Mouse (Mus musculus): ENCODE data around the gene Irf6.
A peak's percentile ranks its signal among the peaks of the same experiment; 100 is the strongest.

Gene Irf6

DNA sequence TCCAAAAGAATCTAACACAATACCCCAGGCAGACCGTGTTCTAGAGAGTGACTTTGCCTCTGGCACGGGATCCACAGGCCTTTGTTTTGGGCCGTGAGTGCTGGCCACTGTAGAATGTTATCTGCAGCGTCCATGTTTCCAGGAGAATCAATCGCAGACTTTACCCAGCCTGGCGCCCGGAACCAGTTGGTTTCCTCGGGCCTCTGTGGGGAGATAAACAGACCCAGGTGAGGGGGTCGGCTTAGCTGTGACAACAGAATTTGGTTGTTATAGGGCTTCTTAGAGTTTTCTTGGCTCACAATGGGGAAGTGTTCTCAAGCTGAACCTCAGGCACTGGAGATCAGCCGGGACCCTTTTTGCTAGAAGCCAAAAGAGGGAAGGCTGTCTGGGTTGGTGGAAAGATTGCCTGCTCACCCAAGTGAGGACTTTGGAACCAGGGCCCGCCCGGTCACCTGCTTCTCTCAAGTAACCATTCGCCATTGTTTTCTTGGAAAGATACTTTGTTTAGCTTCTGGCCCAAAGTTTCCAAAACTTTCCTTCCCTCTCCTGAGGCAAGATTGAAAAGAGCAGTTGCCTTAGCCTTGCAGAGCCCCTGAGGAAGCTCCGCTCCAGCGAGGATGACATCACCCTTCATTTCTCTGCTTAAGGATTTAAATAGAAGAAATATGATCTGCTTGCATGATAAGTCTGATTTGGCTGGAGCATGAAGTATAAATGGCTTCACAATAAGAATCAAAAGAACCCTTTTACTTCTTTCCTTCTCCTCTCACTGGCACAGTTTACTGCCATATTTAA is 3.6 kb downstream of the Irf6 start:
- no peak for DNase-seq (ENCODE audit: low spot score in 2 of 2)

DNA sequence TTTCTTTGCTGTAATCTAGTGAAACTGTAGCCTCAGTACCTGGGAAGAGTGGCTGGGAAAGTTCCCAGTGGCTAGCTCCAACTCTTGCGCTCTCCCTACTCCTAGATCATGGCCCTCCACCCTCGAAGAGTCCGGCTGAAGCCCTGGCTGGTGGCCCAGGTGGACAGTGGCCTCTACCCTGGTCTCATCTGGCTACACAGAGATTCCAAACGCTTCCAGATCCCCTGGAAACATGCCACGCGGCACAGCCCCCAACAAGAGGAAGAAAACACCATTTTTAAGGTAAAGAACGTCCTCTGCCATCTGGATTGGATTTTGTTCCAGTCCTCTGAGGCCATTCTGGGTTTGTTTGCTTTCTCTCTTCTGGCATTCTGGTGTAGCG is 4.2 kb downstream of the Irf6 start:
- DNase-seq (ENCODE audit: low spot score in 2 of 2) = no peak

DNA sequence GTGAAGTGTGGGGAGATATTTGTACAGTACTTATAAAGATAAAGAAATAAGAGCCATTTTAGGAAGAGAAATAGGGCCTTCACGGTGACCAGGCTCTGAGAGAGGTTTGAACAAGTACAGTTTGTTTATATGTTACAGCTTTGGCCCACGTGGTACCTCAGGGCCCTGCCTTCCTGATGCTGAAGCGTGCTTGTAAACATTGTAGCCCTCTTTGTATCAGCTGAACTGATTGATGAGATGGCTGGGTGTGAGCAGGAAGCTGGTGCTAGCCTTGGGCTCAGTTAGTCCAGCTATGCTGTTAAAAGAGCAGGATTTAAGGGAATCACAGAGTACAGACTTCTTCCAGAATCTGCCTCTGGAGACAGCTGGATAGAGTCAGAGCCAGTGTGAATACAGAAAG is 6.3 kb downstream of the Irf6 start:
- no peak for DNase-seq (ENCODE audit: low spot score in 2 of 2)

DNA sequence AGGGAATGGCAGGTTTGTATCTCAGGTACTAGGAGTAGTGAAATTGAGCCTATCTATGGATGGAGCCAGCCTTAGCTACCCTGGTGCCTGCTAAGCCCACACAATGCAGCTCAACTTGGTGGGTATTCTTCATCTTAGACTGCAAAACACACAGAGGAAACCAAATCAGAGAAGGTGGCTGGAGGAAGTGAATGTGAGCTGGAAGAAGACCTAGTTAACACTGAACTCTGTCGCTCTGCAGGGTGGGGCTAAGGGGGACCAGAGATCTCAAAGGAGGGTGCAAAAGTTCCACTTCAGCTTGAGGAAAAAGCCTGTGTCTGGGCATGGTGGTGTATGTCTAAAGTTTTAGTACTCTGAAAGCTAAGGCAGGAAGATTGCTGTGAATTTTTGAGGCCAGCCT is 6.7 kb downstream of the Irf6 start:
- DNase-seq (ENCODE audit: low spot score in 2 of 2) = no peak

DNA sequence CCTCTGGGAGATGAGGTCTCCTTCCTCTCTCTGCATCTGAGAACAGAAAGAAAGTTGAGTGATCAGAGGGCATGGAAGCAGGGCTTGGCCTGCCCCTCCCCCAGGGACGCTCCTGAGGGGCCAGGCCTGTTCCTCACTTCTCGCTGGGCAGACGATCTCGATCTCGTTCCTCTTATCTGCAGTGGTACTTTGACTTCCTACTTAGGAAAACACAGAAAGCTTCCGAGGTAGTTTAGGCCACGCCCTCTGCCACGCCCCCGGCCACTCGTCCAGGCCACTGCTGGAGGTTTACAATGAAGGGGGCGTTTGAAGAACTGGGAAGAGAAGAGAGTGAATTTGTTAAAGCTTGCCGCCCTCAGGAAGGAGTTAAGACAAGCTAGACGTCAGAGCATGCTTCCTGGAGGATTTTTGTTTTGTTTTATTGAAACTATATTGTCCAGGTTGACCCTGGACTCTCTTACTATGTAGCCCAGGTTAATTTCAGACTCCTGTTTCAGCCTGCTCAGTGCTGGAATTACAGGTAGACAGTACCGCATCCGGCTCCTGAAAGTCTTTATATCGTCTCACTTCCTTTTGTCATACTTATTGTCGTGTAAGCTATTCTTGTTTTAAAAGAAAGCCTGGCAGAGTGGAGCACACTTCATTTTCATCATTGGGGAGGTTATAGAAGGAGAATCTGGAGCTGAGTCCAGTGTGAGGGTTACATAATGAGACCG is 7.6 kb downstream of the Irf6 start:
- peak in 1 of 2 experiments; percentile 44 for DNase-seq (ENCODE audit: low spot score in 2 of 2)

DNA sequence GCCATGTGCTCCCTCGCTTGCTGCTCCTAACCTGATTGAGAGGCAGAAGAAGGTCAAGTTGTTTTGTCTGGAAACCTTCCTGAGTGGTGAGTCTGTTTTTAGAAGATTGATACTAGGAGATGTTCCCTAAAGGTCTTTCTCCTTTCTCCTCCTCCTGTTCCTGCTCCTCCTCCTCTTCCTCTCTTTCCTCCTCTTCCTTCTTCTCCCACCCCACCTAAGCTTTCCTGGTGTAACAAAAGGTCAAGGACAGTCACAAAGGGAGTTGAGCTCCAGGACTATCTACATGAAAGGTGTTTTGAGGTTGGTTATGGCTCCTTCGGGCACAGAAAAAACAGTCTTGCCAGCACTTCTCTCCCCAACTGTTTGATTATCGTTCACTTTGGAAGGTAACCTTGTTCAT is 14.8 kb downstream of the Irf6 start, which contains the start of gene A130010J15Rik:
Gene A130010J15Rik, plus strand, starts transcription at position 301 of the 400 bp plus-strand sequence.
- no peak for DNase-seq (ENCODE audit: low spot score in 2 of 2)

DNA sequence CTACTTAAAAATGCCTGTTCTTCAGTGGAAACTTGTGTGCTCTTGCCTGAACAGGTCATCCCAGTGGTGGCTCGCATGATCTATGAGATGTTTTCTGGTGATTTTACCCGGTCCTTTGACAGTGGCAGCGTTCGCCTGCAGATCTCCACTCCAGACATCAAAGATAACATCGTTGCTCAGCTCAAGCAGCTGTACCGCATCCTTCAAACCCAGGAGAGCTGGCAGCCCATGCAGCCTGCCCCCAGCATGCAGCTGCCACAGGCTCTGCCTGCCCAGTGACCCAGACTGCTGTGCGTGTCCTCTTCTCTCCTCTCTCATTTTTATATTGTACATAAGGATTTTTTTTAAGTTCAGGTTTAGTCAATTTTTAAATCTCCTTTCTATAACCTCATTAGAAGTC is 16.3 kb downstream of the Irf6 start:
- no peak for DNase-seq (ENCODE audit: low spot score in 2 of 2)

DNA sequence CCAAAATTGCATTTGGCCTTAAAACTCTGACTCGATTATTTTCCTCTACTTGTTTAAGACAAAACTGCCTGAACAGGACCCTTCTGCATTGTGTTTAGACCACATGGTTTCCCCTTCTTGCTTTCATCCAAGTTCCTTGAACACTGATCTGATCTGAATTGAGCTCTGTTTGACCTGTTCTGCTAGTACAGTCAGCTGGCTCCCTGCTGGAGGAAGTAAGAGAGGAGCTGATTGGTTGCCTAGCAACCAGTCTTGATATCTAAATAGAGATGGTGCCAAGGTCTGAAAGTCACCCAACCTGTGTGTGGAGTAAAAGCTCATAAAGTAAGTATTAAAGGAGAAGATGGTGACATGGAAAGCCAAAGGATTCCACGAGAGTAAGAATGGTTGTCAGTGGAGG is 16.9 kb downstream of the Irf6 start:
- DNase-seq (ENCODE audit: low spot score in 2 of 2) = no peak

DNA sequence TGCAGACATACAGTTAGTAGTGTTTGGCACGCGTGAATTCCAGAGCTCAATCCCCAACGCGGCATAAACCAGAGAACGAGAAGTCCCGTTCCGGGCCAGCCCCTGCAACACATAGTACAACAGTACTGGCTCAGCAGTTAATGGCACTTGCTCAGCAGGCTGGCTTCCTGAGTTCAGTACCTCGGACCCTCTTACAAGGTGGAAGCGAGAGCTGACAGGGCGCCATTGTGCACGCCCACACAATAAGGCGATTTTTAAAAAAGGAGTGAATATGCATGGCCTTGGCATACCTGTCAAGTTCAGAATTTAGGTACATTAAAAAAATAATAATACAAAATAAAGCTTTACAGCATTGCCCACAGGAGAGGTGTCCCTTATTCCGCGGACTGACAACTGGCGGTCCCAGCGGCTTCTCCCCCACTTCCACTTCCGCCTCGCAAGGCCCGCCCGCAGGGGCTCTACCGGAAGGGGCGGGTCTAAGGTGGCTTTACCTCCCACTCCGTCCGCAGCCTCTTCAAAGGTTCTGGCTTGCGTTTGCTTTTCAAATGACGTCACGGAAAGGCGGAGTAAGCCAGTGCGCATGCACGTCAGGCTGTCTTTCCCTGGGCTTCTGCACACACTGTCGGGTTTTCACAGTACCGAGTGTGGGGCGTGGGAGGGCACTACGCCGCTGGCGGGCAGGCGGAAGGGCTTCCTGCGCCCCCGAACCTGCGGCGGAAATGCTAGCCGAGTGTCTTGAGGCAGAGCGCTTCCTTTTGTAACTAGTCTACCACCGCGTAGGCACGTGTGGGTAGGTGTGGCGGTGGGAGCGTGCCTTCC is 20.3 kb downstream of the Irf6 start:
- DNase-seq (ENCODE audit: low spot score in 2 of 2) = peak; percentile 92

DNA sequence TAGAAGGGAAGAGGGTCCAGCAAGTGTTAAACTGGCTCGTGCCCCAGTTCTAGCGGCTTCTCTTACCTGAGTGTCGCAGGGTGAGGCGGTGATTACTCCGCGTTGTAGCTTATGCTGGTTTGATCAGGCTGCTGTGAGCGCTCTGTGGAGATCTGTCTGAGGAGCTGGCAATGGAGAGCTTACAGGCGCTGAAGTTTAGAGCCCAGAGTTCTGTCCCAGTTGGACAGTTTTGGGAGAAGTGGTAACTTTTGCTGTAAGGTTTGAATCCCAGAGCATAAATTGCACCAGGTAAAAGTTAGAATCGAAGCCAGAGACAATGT is 20.9 kb downstream of the Irf6 start:
- DNase-seq (ENCODE audit: low spot score in 2 of 2) = no peak

DNA sequence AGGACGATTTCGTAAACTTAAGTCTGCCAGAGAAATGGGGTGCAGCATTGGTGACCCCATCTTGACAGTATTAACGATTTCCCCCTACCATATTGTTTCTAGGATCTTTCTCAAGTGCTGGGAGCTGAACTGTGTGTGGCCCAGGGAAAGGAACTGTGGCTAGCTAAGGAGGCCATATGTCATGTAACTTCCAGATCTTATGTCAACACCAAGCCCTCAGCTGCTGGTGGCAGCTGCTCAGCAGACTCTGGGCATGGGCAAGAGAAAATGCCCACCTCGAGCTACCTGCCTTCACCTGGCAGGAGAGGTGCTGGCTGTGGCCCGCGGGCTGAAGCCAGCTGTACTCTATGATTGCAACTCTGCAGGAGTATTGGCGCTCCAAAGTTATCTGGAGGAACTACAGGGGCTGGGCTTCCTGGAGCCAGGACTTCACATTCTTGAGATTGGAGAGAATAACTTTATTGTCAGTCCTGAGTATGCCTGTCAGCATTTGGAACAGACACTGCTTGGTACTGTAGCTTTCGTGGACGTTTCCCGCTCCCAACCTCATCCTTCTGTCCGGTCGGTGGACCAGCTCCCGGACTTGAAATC is 21.3 kb downstream of the Irf6 start:
- no peak for DNase-seq (ENCODE audit: low spot score in 2 of 2)

DNA sequence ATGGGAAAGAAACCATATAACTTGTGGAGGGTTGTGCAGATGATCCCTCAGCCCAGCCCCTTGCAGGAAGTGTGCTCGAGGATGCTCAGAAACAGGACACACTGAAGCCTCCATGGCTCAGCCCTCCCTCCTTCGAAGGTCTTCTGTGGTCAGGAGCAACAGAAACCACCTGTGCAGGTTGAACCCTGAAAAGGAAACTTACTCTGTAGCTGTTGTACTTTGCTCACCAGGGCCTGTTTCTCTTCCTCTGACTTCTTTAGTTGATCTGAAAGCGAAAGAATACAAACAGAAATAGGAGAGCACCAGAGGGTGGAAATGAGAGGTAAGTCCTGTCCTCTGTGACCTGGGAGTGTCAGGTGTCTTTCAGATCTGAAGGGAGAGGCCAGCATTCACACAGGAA is 28.2 kb downstream of the Irf6 start:
- no peak for DNase-seq (ENCODE audit: low spot score in 2 of 2)

DNA sequence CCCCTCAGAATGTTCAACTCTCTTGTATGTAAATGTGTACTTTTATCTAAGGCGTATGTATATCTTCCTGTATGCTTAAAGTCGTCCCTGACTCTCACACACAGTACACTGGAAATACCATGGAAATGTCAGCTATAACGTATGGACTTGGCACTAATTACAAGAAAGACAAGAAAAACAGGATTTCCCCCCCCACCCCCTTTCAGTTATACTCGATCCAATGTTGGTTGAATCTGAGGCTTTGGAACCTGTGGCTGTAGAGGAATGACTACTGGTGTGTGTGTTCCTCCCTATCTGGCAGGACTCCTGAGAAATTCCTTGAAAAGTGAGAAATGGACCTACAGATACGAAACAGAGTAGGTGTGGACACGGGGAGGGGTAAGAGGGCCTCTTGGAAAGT is 35.3 kb downstream of the Irf6 start:
- no peak for DNase-seq (ENCODE audit: low spot score in 2 of 2)

DNA sequence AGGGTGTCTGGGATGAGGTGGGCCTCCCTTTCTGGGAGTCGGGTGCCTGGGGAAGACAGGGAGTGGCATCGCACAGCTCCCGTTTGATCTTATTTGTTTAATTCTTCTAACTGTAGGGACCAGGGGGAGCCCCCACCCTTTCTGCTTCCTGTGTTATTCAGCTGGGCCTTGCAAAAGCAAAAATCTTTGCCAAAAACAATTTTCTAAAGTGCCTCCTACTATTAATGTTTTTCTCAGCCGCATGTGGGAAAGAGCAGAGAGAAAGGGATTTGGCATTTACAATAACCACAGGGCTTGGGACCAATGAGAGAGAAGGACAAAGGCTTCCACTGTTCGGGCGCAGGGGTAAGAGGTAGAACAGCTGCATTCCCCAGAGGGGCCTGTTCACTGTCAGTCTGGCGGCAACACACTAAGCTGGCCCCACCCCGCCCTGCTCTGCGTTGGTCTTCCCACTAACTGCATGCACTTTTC is 36.3 kb downstream of the Irf6 start:
- DNase-seq (ENCODE audit: low spot score in 2 of 2) = peak in 1 of 2 experiments; percentile 60

DNA sequence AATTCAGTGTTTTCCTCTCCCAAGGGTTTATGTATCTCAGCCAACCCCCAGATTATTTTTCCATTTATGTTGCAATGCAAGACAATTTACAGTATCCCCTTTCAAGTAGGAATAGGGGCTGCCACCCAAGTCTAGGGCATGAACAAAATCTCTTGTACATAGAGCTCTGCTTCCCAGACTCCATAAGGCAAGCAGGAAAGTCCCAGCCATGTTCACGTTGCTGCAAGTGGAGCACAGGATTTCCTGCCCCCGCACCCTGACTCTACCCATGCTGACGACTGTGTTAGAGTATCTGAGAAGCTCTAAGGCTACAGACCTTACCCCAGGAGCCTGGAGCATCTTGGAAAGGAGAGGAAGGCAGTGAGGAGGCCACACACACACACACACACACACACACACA is 36.9 kb downstream of the Irf6 start:
- DNase-seq (ENCODE audit: low spot score in 2 of 2) = no peak

DNA sequence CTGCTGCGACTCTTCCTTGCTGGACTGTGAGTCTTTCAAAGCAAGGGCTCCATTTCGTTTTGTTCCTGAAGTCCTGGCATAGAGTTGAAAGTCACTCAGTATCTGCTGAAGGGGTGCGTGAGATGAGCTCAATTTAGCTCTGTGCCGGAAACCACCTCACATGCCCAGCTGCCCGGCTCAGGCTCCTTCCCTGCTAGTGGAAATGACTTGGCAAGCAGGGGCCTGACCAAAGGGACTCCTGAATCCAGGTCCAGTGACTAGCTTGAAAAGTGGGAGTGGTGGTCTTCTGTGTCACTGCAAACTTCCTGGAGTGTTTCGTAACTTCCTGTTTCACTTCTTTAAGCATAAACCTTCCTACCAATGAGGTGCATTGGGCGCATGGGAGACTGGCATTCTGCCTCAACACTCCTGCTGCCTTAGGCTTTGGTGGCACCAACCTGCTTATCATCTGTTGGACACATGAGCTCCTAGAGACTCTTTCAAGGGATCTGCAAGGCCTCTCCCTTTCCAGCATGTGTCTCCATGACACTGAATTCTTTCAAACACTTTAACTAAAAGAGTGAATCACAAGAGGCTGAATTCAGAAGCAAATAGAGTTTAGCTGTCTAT is 38.9 kb downstream of the Irf6 start:
- no peak for DNase-seq (ENCODE audit: low spot score in 2 of 2)

DNA sequence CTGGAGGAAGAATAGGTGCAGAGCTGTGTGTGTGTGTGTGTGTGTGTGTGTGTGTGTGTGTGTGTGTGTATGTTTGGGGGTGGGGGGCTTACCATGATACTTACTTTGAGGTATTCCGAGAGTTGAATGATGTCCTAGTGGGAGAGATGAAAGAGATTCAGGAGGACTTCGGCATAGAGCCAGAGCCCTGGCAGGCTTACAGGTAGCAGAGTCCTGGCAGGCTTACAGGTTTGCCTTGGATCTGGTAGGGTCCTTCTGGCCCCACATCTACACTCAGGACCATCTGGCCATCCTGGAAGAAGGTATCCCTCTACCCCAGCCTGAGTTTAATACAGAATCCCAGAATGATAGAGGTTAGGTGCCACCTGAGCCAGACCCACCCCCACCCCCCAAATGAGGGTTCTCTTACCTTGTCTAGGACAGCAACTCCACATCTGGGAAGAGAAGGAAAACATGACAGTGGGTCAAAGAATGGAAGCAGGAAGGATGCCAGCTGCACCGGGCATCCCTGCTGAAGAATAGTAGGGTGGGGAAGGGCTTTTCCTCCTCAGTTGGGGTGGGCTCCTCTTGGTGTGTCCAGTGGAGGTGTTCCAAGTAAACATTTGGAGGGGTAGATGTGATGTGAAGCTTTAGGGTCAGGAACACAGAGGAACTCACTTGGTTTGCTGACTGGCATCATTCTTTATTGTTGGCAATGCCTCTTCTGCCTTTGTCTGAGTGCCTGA is 41.7 kb downstream of the Irf6 start:
- DNase-seq (ENCODE audit: low spot score in 2 of 2) = no peak

DNA sequence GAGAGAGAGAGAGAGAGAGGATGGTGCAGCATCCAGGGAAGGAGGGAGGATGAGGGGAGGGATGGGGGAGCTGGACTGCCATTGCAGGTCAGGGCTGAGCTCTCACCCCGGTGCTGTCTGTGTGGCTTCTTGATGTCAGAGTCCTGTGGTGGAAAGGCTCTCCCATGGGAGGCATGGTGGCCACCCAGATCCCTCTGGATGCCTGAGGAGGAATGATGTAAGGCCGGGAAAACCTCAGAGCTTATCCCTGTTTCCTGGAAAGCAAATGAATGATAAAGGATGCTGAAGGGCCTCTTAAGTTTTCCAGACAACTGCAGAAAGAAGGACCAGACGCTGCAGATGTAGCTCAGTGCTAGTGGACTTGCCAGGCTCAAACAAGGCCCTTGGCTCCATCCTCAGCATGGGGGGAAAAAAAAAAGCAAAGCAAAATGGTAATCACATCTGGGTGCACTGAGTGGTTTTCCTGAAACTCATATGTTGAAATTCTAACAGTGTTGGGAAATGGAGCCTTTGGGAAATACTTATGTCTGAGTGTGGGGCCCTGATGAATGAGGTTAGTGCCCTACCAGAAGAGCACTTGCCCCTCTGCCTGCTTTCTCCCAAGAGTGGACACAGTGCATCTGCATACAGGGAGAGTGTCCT is 42.4 kb downstream of the Irf6 start:
- DNase-seq (ENCODE audit: low spot score in 2 of 2) = no peak

DNA sequence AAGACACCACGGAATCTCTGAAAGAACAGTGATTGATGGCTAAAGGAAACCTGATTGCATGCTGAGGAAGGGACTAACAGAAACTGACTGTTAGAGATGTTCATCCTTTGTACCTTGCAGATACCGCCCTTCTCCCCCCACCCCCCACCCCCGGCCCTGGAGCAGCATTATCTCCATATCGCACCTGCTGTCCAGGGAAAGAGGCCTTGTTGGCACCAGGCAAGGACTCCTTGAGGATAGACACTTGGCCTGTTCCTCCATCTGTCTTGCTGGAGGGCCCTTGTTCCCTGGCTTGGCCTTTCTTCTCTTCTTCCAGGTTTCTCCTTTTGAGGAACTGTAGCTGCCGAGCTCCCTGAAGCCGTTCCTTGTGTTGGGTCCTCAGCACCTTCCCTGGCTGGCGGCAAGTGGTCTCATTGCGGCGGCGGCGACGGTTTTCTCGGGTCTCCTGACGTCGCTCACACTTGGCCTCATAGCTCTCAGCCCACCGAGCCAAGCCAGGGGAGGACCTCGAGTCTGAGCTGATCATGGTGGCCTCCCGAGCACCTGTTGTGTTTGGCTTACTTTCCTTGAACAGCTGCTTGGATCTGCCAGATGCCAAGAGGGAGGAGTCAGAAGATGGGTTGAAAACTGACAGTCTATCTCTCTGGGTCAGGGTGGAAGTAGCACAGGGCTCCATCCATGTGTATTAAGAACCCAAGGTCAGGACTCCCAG is 44.7 kb downstream of the Irf6 start:
- DNase-seq (ENCODE audit: low spot score in 2 of 2) = no peak

DNA sequence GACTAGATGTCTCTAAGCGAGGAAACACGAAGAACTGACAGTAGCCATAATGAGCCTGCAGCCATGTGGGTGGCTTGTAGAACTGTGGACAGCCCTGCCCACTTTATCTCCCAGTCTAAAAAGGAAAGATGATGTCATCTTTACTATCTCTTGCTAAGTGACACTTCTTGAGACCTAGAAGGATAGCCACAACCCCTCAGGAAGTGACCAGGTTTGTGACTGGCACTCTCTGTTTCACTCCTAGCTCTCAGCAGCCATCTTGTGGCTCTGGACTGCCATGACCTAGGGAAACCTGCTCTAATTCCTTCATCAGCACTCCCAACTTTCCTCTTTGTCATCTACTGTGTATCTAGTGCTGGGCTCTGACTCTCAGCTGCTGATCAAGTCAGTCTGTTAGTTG is 45.4 kb downstream of the Irf6 start:
- DNase-seq (ENCODE audit: low spot score in 2 of 2) = no peak

Measured in urinary bladder, postnatal 4 days (tissue).